Mouse (Mus musculus) cerebellum, adult 2 months (tissue): Measurements from ENCODE around the gene Chd3.

Source experiments
- CTCF ChIP-seq: fragments of 200-500 bp; IDR thresholded peaks from 2 replicates; pipeline ENCODE4 v1.5.1; 2011; ENCODE audit warnings: low read depth, mild to moderate bottlenecking, control low read depth, low read length, moderate library complexity, borderline replicate concordance; ENCODE audit not compliant: insufficient read depth
- POLR2A ChIP-seq: fragments of 200-500 bp; IDR thresholded peaks from 2 replicates; pipeline ENCODE4 v1.6.1; 2011; ENCODE audit warnings: low read length, control low read depth, borderline replicate concordance; ENCODE audit not compliant: insufficient read depth

- TF ChIP-seq POLR2A (no peak), CTCF (no peak)
These were observed 41.6 kb downstream of the Chd3 start for GRCm38 (mm10) chr11:69327648-69328047.
